Mouse (Mus musculus) heart, embryonic 16.5 days (tissue): ENCODE data around the gene Lgi1. TPM values are rescaled to one million over a fixed set of nuclear protein-coding genes. Genes with fewer than 3 reads are reported as not detected.
A peak's percentile ranks its signal among the peaks of the same experiment; 100 is the strongest.

ENCODE experiments used
- ATAC-seq: fragments of 200-750 bp; cut with Nextera tagmentation; replicated peaks from 2 replicates; pipeline ENCODE4 v1.8.0; 2017; ENCODE audit warnings: moderate number of reproducible peaks; ENCODE audit not compliant: insufficient read depth, low FRiP score; ENCODE audit errors: extremely low read depth
- H3K27ac ChIP-seq: fragments of 300-500 bp; sonication (generic); 2 replicates; pipeline ENCODE4 v1.5.1; 2014; ENCODE audit warnings: mild to moderate bottlenecking, low read length, control low read depth, moderate library complexity
- H3K27me3 ChIP-seq: fragments of 300-500 bp; sonication (generic); 2 replicates; pipeline ENCODE4 v1.6.1; 2014; ENCODE audit warnings: low read length, mixed read lengths; ENCODE audit not compliant: control insufficient read depth, insufficient read depth
- H3K36me3 ChIP-seq: fragments of 300-500 bp; sonication (generic); 2 replicates; pipeline ENCODE4 v1.6.1; 2014; ENCODE audit not compliant: control insufficient read depth, insufficient read depth
- H3K4me1 ChIP-seq: fragments of 300-500 bp; sonication (generic); 2 replicates; pipeline ENCODE4 v1.6.1; 2014; ENCODE audit warnings: low read length, mixed read lengths; ENCODE audit not compliant: control insufficient read depth, insufficient read depth
- H3K4me2 ChIP-seq: fragments of 300-500 bp; sonication (generic); 2 replicates; pipeline ENCODE4 v1.6.1; 2014; ENCODE audit warnings: low read depth, mild to moderate bottlenecking, control low read depth, low read length
- H3K4me3 ChIP-seq: fragments of 300-500 bp; sonication (generic); 2 replicates; pipeline ENCODE4 v1.5.1; 2014; ENCODE audit warnings: mild to moderate bottlenecking, control low read depth, low read length
- H3K9ac ChIP-seq: fragments of 300-500 bp; sonication (generic); 2 replicates; pipeline ENCODE4 v1.6.1; 2014; ENCODE audit warnings: low read length, control low read depth
- H3K9me3 ChIP-seq: fragments of 300-500 bp; sonication (generic); replicated peaks from 2 replicates; pipeline ENCODE4 v1.6.1; 2016; ENCODE audit warnings: low read length; ENCODE audit not compliant: control insufficient read depth
- WGBS: fragments of 180-500 bp; shearing (Covaris S2); extraction: QIAGEN DNeasy Blood & Tissue Kit; methylation state at CpG from one replicate; pipeline ENCODE4 v1.1.7; 2014; 5-methylcytosine and 5-hydroxymethylcytosine counted together
- polyA plus RNA-seq: library from polyadenylated mRNA; unstranded; fragments of >200 nt; fragmentation: Nextera tagmentation; extraction: Ambion mirVana; gene quantifications from 2 replicates; pipeline ENCODE4 v1.2.1, GENCODE M21; 2015

The Lgi1 gene
- polyA plus RNA-seq, 1 experiment from 2014 or later: 0.25 TPM

GRCm38 (mm10) chr19:38236526-38236925, 27.8 kb upstream of the Lgi1 start:
- Histone ChIP-seq H3K27ac (no peak overlapping the region), H3K36me3 (no peaks in the 10 kb centered on the region), H3K9ac (no peak overlapping the region), H3K27me3 (no peaks in the 10 kb centered on the region), H3K4me2 (no peak overlapping the region), H3K9me3 (no peaks in the 10 kb centered on the region), H3K4me3 (no peak overlapping the region), H3K4me1 (no peaks in the 10 kb centered on the region)
- WGBS: 65% methylated on average over 5 of the region's 5 CpGs
- ATAC-seq: no peak

DNA sequence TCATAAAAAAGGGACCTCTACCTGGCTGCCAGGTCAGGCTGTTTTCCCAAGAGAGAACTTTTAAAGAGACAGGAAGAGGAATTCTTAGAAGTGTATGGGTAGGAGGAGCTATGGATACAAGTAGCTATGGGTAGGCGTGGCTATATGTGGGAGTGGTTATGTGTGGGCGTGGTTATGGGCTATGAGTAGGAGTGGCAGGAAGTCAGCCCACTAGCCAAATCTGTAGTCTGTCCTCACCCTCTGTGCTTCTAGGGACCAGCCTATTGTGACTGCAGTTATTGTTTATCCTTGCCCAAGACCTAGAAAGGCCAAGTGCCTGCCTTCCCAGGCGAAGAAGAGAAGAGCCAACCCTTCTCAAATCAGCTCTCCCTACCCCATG, 26.5 kb upstream of the Lgi1 start:
- no peak overlapping the region for H3K4me3 ChIP-seq
- WGBS: 36% methylated on average over 3 of the region's 3 CpGs
- H3K27me3 ChIP-seq: no peaks in the 10 kb centered on the region
- no peaks in the 10 kb centered on the region for H3K9me3 ChIP-seq
- no peak overlapping the region for H3K27ac ChIP-seq
- no peak overlapping the region for H3K4me2 ChIP-seq
- H3K36me3 ChIP-seq: no peaks in the 10 kb centered on the region
- ATAC-seq: no peak; the same call in 1 of the 2 replicates
- no peak overlapping the region for H3K9ac ChIP-seq
- no peaks in the 10 kb centered on the region for H3K4me1 ChIP-seq

DNA sequence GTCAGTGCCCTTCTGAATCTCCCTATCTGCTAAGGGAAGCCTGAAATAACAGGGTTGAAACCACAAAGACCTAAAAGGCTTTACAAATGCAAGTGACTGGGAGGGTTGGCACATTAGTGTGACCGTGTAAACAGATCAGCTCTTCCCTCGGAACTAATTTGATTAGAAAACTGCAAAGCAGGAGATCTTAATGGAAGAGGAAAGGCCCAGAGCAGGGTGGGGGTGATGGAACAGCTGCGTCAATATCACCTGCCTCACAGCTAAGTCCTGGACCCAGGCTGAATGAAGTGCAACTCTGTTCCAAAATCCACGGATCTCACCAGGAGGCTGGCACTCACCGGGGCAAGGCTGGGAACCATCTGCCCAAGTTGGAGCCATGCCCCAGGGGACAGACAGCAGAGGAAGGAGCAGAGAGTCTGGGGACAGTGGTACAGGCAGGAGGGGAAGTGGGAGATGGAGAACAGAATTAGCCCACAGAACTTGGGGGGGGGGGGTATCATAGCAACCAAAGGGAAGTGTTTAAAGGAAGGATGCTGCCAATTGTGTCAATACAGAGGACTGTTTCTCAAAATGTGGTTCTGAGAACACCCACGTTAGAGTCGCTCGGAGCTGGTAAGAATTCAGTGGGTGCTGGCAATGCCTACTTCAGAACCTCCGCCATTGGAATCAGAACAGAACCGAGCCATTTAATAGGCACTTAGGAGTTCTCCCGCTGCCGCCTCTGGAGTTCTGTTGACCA, 26.0 kb upstream of the Lgi1 start:
- no peak overlapping the region for H3K27ac ChIP-seq
- H3K4me3 ChIP-seq: no peak overlapping the region
- H3K27me3 ChIP-seq: no peaks in the 10 kb centered on the region
- ATAC-seq: no peak
- no peak overlapping the region for H3K9ac ChIP-seq
- 64% methylated on average over 12 of the region's 12 CpGs for WGBS
- H3K9me3 ChIP-seq: no peaks in the 10 kb centered on the region
- no peak overlapping the region for H3K4me2 ChIP-seq
- no peaks in the 10 kb centered on the region for H3K4me1 ChIP-seq
- no peaks in the 10 kb centered on the region for H3K36me3 ChIP-seq

DNA sequence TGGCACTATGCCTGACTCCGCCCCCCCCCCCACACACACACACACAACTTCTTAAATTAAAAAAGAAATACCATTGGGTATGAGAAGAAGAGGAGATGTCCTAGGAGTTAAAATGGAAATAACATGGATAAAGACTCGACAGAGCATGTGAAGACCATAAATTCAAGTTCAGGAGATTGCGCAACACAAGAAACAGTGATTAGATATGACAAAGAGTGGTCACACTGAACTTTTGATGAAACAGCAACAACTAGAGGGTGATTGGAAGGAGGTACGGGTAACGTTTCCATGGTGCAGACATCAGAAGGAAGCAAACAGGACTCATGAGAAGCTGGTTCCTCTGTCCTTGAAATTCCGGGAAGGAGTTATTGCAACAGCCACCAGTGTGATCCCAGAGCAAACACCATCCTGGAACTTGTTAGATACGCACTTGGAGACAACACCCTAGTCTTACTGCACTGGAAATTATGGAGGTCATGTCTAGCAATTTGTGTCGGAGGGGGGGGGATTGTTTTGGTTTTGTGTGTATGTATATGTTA, 22.0 kb upstream of the Lgi1 start:
- WGBS: 73% methylated on average over 8 of the region's 8 CpGs
- Histone ChIP-seq H3K27me3 (no peaks in the 10 kb centered on the region), H3K4me3 (no peak overlapping the region), H3K9me3 (no peaks in the 10 kb centered on the region), H3K9ac (no peak overlapping the region), H3K36me3 (no peaks in the 10 kb centered on the region), H3K4me1 (no peaks in the 10 kb centered on the region), H3K4me2 (no peak overlapping the region), H3K27ac (no peak overlapping the region)
- no peak for ATAC-seq

GRCm38 (mm10) chr19:38244748-38245147, 19.6 kb upstream of the Lgi1 start:
- H3K9ac ChIP-seq: no peak overlapping the region
- H3K9me3 ChIP-seq: no peaks in the 10 kb centered on the region
- no peak overlapping the region for H3K4me2 ChIP-seq
- no peak for ATAC-seq
- WGBS: 64% methylated on average over 8 of the region's 8 CpGs
- no peaks in the 10 kb centered on the region for H3K27me3 ChIP-seq
- H3K27ac ChIP-seq: no peak overlapping the region
- no peak overlapping the region for H3K4me3 ChIP-seq
- no peaks in the 10 kb centered on the region for H3K4me1 ChIP-seq
- no peaks in the 10 kb centered on the region for H3K36me3 ChIP-seq

DNA sequence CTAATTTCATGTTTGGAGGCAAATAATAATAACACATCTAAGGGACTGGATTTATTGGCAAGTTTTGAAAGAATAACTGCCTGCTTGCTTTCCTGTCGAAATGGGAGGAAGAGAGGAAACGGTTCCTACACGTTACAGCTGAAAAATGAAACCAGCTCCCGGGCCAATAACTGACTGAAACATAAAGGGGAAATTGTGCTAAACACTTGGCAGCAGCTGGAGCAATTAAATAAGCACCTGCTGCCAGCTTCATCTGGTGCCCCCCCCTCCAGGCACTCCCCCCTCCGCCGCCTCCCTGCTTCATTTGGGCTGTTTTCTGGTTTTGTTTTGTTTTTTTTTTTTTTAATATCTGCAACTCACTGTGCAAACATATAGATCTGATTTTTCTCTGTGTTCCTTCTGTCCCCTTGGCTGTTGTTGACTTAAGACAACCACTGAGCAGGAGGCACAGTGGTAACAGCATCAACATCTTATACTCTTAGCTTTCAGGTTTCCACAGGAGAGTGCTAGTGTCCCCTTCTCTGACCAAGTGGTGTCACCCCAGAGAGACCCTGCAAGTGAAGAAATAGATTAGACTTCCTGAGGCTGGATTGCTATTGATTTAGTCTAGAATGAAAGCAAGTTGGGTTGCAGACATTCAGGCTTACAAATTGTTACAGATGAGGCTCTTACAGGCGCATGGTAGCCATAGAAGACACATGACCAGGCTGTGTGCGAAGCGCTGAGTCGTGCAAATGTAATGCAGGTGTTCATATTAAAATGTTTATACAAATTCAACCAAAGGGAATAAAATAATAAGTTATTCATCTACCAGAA, 18.8 kb upstream of the Lgi1 start:
- Histone ChIP-seq H3K36me3 (no peaks in the 10 kb centered on the region), H3K27ac (no peak overlapping the region), H3K4me3 (no peak overlapping the region), H3K4me1 (no peaks in the 10 kb centered on the region), H3K4me2 (peak overlapping the region; percentile 21), H3K9me3 (no peaks in the 10 kb centered on the region), H3K27me3 (no peaks in the 10 kb centered on the region), H3K9ac (no peak overlapping the region)
- WGBS: 64% methylated on average over 10 of the region's 10 CpGs
- no peak for ATAC-seq

DNA sequence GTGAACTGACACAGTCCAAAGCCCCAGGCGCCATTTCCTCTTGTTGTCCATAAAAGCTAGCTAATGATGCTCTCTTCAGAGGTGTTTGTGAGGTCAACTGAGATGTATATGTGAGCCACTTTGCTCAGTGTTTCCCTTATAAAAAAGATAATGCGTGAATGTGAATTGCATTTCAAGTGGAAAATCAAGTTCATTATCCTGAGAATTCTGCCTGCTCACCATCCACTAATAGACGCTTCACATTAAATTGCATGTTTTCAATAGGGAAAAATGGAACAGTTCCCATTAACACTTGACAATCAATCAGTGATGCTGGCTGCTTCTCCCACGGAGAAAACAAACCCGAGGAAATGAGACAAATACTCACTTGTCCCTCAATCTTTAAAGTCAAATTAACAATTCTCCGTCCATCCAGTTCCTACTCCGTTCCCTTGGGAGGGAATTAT, 18.1 kb upstream of the Lgi1 start:
- no peaks in the 10 kb centered on the region for H3K27me3 ChIP-seq
- H3K9ac ChIP-seq: no peak overlapping the region
- WGBS: 69% methylated on average over 7 of the region's 7 CpGs
- H3K27ac ChIP-seq: no peak overlapping the region
- no peak for ATAC-seq
- H3K4me3 ChIP-seq: no peak overlapping the region
- H3K9me3 ChIP-seq: no peaks in the 10 kb centered on the region
- H3K36me3 ChIP-seq: no peaks in the 10 kb centered on the region
- H3K4me1 ChIP-seq: no peaks in the 10 kb centered on the region
- H3K4me2 ChIP-seq: no peak overlapping the region

DNA sequence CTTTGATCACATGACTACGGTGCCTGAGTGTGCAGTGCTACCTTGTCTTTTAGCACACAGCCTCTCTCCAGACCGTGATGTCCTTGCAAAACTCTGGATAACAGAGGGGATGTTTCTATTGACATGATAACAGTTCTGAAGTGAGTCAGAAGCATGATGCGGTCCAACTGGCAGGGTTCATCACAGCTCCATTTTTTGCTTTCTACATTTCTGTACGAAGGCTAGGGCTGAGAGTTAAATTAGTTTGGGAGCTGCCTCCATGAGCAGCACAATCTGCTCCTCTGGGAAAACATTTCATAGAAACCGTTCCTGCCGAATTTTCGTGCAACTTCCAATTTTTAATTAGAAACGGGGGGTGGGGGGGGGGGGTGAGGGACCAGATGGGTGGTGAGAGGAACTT, 14.7 kb upstream of the Lgi1 start:
- H3K9ac ChIP-seq: no peak overlapping the region
- 75% methylated on average over 8 of the region's 8 CpGs for WGBS
- no peaks in the 10 kb centered on the region for H3K9me3 ChIP-seq
- no peaks in the 10 kb centered on the region for H3K27me3 ChIP-seq
- H3K4me2 ChIP-seq: no peak overlapping the region
- no peak overlapping the region for H3K27ac ChIP-seq
- no peaks in the 10 kb centered on the region for H3K4me1 ChIP-seq
- no peak for ATAC-seq
- no peaks in the 10 kb centered on the region for H3K36me3 ChIP-seq
- H3K4me3 ChIP-seq: no peak overlapping the region

- Histone ChIP-seq H3K9me3 (no peaks in the 10 kb centered on the region), H3K9ac (no peak overlapping the region), H3K27me3 (0 out of 2 replicates have a peak, but pooled peaks cover 2% of the 10 kb centered on the region), H3K4me2 (no peak overlapping the region), H3K4me1 (no peaks in the 10 kb centered on the region), H3K27ac (no peak overlapping the region), H3K4me3 (no peak overlapping the region), H3K36me3 (no peaks in the 10 kb centered on the region)
- ATAC-seq: no peak
- WGBS: 47% methylated on average over 6 of the region's 6 CpGs
Observed at GRCm38 (mm10) chr19:38253796-38254195, 10.5 kb upstream of the Lgi1 start.
